Mouse (Mus musculus): ENCODE measurements around the gene Ttc7. TPM values are rescaled to one million over a fixed set of nuclear protein-coding genes. Genes with fewer than 3 reads are reported as not detected.

Ttc7 gene
- total RNA-seq (2021) = 10 to 100 TPM; 13.1 to 14.7 TPM

DNA sequence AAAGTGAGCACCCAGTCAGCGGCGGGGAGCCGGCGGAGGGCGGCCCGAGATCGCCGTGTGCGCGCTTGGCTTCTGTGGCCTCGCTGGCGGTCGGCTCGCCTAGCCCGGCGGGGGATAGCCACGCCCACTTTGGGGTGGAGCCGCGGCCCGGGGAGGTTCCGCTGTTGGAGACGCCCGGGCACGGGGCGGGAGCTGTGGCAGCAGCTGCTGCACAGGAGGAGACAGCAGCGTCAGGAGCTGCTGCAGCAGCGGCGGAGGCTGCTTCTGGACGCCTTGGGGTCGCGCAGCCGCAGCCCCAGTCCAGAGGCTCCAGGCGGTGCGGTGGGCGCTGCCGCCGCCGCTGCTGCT lies at the start of gene Ttc7:
Ttc7 (plus strand) TSS at position 181 of the 348 bp plus-strand sequence.
- DNase-seq (ENCODE audit: low spot score in 2 of 2) = peak; percentile 91 to 92
- intact Hi-C loops (cut with DNase I) = no loop called here

DNA sequence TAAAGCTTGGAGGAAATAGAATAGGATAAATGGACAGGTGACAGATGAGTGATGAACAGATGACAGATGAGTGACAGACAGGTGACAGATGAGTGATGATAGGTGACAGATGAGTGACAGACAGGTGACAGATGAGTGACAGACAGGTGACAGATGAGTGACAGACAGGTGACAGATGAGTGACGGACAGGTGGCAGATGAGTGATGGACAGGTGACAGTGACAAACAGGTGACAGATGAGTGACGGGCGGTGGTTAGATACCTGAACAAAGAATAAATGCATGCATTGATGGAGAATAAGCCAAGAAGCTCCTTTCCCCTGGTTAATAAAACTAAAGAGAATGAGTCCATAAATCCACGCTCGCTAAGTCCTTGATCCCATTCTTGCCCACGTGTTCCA lies 47.7 kb upstream of the Ttc7 start:
- intact Hi-C loops (cut with DNase I) = no loop called here
- DNase-seq (ENCODE audit: low spot score in 2 of 2) = no peak

DNA sequence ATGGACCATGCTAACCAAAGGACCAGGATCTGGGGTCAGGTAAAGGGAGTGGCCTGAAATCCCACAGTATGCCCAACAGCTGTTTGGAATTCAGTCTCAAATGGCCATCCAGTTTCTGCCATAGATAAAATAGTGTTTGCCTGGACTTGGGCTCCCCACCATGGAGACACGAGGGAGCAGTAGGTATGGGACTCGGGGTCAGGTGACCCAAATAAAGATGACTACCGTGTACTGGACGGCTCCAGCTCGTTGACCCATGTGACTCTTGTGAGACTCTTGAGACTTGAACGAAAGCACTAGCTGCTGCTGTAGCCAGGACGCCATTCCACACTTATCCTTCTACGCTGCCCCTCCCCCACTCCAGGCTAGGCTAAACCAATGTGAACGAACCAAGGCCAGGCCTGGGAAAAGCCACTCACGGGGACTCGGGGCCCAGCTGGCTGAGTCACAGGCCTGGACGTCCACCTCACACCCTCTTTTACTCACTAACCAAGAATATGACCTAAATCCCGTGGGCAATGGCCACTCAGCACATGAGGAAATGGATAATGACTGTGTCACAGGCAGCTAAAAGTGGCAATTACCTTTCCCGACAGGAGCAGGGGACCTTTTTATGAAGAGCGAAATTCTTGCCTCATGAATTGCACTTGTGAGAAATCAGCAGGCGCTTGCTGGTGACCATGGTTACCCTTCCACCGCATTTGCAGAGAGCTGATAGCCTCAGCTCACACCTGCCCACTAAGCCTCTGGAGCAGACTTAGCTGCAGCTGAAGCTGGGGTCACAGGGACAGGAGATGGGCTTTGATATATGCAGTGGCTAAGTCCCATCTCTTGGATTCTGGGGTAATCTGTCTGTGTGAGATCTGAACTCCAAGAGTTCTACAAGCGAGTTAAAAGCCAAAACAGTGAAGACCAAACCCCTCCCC lies 45.7 kb upstream of the Ttc7 start:
- intact Hi-C loops (cut with DNase I) = no loop called here
- DNase-seq (ENCODE audit: low spot score in 2 of 2) = peak; percentile 16 to 19

DNA sequence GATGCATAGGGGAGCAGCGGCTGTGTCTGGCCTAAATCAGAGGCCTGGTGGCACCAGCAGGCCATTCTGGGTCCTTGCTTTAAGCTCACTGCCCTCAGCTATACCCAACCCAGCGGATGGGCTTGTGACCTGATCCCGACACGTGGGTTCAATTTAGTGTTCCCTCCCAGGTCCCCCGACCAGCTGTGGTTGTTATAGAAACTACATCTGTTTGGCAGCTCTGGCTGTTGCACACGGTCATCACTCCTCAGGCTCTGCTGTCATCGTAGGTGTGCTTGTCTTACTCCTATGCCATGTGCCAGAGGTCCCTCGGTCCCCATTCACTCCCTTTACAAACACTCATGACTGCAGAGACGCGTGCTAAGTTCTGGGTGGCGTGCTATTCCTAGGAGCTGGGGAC lies 44.9 kb upstream of the Ttc7 start:
- intact Hi-C loops (cut with DNase I) = no loop called here
- no peak for DNase-seq (ENCODE audit: low spot score in 2 of 2)

DNA sequence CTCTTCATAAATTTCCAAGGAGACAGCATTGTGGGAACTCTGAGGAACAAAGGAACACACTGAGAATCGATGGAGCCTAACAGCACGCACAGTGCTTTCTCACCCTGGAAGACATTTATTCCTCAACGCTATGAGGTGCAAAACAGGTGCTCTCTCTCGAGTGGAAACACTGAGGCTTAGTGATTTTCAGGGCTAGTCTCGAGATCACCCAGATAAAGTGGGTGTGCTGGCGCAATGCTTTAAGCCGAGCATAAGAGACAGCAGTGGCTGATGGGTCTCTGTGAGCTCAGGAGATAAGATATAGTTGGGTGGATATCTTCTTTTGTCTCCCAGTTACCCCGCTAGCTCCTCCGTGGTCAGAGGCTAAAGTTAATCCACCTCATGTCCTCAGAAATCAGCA lies 36.6 kb upstream of the Ttc7 start:
- intact Hi-C loops (cut with DNase I) = loop anchor here (5.0 kb wide), 2 partner anchors 139 to 334 kb away; partner anchors contain the start of gene Socs5
- DNase-seq (ENCODE audit: low spot score in 2 of 2) = no peak

DNA sequence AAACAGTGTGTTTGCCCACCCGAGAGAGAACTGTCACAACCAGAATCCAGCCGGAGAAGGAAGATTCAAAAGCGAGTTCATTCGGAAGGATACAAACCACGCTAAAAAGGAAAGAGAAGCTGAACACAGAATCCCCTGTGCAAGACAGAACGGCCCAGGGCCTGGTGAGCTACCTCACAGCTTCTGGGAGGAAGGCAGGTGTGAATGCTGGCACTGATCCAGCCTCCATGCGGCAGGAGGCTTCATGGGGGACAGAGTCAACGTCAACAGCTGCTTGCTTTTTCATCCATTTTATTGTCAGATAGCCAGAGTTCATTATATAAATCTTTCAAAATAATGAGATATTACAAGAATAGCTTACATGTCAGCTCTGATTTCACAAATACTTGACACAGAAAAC lies 28.3 kb upstream of the Ttc7 start:
- no peak for DNase-seq (ENCODE audit: low spot score in 2 of 2)
- intact Hi-C loops (cut with DNase I) = no loop called here

DNA sequence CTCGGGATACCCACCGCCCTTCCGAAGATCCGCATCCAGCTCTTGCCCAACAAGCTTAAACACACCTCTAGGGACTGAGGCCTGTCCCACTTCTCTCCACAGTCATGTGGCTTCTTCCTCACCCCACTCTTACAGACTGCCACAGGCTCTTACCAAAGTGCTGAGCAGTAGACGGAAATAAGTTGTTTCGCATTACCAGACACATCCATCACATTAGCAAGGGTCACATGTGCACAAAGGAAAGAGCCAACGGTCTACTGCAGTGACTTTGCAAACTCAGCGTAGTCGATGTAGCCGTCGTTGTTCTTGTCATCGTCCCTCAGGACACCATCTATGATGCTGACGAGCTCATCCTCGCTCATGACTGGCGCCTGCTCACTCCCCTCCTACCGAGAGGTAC lies 27.0 kb upstream of the Ttc7 start:
- intact Hi-C loops (cut with DNase I) = no loop called here
- no peak for DNase-seq (ENCODE audit: low spot score in 2 of 2)

DNA sequence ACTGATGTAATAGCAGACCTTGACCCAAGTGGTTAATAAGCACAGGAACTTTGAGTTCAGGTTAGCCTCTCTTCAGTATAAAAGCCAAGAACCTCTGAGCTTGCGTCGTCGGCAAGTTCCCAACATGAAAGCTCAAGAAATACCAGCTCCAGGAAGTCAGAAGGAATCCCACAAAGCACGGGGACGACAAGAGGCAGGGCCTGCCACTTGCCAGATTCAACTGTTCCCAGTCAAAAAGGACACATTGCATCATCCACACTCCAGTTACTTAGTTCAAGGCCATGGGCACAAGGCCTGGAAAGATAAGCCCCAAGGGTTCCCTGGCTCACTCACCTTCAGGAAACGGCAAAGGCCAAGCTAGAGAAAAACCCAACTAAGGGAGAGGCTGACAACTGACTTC lies 19.3 kb upstream of the Ttc7 start:
- intact Hi-C loops (cut with DNase I) = no loop called here
- no peak for DNase-seq (ENCODE audit: low spot score in 2 of 2)

DNA sequence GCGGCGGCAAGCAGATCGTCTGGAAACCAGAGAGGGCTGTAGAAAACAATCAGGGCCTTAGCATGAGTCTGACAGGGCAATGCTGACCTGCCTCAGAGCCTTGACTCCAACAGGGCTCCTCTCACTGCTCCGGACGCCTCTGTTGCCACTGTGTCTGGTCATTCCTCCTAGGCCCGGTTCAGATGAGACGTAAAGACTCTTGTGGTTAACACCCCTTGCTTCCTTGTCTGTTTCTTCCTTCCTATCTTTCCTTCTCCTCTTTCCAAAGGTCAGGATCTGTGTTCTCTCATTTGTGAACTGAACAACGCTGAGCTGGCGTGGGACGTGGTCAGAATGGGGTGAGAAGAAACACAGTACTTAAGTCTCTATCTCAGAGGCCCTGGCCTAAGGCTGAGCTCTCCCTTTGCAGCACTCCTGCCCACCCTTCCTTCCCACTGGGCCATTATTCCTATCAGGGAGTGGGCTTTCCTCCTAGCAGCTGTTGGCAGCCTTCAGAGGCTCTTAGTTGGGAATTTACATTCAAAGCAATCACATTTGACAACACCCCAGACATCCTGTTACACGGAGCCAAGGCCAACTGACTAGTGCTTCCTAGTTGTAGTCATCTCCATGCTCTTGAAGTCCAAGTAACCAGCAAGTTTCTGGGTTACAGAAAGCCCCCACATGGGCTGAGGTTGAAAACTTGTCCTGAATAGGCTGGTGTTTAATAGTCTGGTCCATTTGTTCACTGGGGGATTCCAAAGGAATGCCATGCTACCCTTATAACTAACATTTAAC lies 18.4 kb upstream of the Ttc7 start:
- no peak for DNase-seq (ENCODE audit: low spot score in 2 of 2)
- intact Hi-C loops (cut with DNase I) = no loop called here

DNA sequence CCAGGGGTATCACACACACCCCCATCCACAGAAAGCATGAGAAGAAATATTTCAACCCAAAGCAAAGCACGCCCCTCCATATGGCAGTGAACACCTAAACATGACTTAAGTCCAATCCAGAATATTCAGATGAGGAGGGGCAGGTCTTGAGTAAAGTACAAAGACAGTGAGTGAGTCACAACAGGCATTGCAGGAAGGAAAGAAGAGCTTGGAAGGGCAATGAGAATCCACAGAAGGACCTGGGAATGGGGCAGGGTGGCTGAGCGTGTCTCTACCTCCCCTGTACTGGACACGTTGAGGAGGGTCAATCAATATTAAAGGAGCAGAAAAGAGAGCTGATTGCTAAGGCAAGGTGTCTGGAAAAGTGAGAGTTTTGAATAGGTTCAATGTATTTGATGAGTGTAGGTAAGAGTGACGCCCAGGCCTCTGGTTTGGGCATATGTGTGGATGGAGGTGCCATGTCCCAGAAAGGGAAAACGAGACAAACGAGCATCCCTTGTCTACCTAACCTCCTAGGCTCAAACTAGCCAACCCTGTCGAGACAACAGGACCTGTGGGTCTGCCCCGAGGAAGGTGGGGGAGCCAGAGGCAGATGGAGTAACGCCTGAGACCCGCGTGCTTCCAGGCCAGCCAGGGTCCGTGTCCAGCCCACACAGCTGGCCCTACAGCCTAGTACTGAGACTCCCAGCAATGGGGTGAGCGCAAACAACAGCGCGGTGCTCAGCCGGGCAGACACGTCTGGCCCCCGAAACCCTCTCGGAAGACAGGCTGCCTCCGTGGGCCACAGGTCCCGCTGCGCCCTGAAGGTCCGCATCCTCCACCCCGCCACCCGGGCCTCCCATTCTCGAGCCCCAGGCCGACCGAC lies 17.5 kb upstream of the Ttc7 start:
- intact Hi-C loops (cut with DNase I) = loop anchor here (5.0 kb wide), 1 partner anchor 267 kb away; no protein-coding TSS in a partner anchor
- DNase-seq (ENCODE audit: low spot score in 2 of 2) = no peak

DNA sequence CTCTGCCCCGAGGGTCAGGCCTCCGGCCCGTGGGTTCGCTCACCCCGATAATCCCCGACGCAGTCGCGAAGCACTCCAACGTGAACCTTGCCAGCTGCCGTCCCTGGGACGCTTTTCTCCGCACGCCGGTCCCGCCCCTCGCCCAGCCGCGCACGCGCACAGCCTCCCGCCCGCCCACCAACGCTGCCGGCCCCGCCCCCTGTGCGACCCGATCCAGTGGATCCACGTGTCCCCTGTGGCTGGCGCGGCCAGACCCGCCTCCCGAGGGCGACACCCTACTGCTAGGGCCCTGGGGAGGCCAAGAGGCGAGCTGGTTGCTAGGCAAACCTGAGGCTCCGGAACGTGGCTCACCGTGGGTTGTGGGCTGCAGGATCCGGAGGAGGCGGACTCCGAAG lies 16.9 kb upstream of the Ttc7 start, which contains the start of gene Mcfd2:
Mcfd2 (minus strand) TSS at position 144 of the 395 bp plus-strand sequence.
- DNase-seq (ENCODE audit: low spot score in 2 of 2) = peak; percentile 87 to 90
- intact Hi-C loops (cut with DNase I) = loop anchor here (5.0 kb wide), 1 partner anchor 267 kb away; no protein-coding TSS in a partner anchor

DNA sequence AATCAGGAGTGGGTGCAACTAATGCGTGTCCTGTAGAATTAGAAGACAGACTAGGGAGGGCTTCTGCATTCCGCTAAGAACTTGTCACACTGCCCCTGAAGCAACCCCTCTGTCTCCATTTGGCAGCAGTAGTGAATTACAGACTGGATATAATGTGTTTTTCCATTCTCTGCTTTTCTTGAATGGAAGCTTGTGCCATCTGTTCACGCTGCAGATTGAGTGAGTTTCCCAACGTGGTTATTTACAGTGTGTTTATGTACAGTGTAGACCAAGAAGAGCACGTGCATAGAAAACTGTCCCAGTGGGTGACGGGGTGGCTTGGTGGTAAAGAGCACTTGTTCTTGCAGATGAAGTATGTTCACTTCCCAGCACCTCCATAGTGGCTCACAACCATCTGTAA lies 13.2 kb upstream of the Ttc7 start:
- intact Hi-C loops (cut with DNase I) = loop anchor here (5.0 kb wide), 1 partner anchor 263 kb away; no protein-coding TSS in a partner anchor
- no peak for DNase-seq (ENCODE audit: low spot score in 2 of 2)

DNA sequence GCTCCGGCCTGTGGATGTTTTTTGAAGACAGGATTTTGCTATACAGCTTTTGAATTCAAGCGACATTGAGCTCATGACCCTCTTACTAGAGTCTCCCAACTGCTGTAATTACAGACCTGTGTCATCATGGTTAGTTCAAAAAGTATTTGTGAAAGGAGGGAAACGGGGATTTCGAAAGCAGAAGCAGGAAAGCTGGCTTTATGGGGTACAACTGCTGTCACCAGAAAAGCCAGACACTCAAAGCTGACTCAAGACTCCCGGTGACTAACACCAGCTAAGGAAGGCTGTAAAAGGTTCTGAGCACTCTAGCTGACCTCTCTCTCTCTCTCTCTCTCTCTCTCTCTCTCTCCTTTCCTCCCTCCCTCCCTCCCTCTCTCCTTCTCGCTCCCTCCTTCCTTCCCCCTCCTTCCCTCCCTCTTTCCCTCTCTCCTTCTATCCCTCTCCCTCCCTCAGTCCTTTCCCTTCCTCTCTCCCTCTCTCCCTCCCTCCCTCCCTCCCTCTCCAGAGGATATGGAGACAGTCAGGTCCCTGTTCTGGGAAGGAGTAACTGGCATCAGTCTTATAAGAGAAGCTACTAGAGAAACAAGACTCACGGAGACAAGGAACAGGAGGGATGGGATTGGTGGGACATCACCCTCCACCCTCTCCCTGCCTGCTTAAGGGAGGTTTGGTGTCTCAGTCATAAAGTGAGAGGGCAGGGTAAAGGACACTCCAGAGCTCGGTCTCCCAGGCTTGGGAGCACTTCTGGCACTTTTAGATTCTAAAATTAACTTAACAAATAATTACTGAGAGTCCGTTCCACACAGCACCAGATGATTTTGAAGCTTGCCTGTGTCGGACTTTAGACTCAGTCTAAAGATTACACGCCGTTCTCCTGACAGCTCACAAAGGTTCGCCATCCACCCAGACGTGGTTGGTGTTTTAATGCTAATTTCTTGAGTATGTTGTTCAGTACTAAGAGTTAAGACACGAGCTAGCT lies 7.0 kb upstream of the Ttc7 start:
- no peak for DNase-seq (ENCODE audit: low spot score in 2 of 2)
- intact Hi-C loops (cut with DNase I) = no loop called here

DNA sequence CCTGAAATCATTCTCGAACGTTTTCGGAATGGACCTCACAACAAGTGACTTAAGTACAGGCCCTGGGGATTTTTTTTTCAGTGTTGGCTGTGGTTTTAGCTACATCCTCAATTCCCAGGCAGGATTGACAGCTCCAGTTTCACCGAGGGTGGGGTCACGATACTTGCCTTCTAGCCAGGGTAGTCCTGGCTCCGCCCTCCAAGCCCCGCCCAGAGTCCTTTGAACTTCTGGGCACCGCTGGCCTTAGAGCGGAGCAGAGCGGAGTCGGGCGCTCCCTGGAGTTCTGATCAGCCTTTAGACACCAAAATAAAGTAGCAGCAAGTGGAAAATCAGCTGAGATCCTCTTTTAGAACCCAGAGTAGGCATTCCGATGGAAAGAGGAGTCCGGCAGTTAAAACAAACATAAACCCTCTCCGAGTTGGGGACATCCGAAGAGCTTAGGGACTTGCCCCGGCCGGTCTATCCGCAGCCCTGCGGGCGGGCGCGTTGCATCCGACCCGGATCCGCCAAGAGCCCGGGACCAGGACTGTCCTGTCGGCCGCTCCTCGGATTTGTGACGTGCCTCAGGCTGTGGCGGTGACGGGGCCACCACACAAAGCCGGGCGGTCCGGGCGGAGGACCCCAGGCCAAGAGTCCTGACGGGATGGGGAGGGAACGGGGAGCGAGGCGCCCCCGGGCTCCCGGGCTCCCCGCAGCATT lies 530 bp upstream of the Ttc7 start:
- intact Hi-C loops (cut with DNase I) = no loop called here
- DNase-seq (ENCODE audit: low spot score in 2 of 2) = peak; percentile 52 to 72

DNA sequence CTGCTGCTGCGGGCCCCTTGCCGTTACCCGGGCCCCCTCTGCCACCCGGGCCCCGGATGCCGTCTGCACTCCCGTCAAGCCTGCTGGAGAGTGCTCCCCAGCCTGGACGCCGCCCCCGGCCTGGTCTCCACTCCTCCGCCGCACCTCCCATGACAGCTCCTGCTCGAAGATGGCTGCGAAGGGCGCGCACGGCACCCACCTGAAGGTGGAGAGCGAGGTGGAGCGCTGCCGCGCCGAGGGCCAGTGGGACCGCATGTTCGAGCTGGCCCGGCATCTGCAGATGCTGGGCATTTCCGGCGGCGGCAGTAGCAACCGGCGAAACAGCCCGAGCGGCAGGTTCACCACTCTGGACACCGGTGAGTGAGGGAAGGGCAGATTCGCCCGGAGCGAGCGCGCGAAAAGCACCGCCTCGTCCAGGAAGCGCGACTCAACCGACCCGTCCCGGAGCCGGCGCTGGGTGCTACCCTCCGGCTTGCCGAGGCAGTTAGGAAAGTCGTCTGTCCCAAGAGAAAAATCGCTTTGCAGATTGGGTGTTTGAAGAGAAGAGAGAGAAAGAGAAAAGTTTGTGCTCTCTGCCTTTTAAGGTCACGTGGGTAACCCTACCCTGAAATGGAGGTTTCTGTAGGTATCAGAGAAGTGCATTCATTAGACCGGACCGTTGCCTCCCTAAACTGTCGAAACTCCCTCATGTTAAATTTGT lies 519 bp downstream of the Ttc7 start:
- peak; percentile 54 to 74 for DNase-seq (ENCODE audit: low spot score in 2 of 2)
- intact Hi-C loops (cut with DNase I) = no loop called here

DNA sequence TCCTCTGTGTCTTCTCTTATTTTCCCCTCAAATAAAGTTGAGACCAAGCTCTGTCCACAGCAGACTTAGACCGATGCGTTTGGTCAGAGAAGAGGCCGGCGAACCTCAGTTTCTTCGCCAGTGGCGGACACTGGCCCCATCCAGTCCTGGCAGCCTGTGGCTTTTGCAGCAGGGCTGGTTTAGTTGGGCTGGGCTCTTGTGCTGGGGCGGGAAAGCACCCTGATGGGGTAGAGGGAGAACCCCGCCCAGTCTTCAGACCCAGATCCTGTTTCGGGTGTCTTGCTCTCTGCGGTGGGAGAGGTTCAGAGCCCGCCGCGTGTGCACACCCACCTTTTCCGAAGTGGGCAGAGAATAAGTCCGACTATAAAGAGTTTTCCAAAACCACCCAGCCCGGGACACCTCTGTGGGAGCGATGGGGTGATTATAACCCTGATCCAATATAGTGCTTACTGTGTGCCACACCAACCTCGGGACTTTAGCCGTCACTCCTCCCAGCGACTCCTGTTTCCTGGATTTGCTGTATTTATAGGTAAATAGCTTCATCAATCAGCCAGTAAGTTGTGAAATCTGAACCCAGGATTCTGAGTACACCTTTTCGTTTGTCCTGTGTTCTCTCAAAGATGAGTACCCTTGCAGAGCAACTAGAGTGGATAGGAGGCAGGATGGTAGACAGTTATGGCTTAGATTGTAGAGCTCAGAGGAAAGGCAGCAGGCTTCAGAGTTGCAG lies 1.2 kb downstream of the Ttc7 start:
- no peak for DNase-seq (ENCODE audit: low spot score in 2 of 2)
- intact Hi-C loops (cut with DNase I) = no loop called here
